9 mouse cellular contexts compared by ENCODE assay signal in the genomic region with DNA sequence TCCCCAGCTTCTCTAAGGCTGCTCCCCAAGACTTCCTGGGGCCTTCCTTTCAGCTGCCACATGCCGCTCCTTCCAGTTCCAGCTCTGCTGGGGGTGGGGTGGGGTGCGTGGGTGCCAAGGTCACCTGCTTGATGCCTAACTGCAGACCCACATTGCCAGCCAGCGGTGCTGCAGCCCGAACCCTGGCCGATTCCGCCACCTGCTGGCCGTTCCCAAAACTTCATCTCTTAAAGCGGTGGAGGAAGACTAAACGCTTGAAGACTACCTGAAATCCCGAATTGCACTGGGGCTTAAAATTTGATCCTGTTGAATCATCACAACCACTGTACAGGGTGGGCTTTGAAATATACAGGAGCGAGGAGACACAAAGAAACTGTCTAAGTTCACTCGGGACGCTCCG. TPM values are rescaled to one million over a fixed set of nuclear protein-coding genes. Genes with fewer than 3 reads are reported as not detected.
A peak's percentile ranks its signal among the peaks of the same experiment; 100 is the strongest.
DNase-seq lines count a peak whose midpoint lies in the region; ATAC-seq and TF ChIP-seq lines count a peak whose summit lies in the region.
"Had no signal": no experiment of that assay in that cellular context is flagged by ENCODE, and none has a peak within 500 bp of the region (broad histone marks: within the 10 kb centered on the region; RNA-seq: fewer than 3 reads in every experiment).

No protein-coding gene starts in this region.

- DNase-seq in MEL (ENCODE audit: low read depth, low spot score): peak; percentile 90
- peak; percentile 87 for DNase-seq in cerebellum, adult 11-12 months
- DNase-seq in heart, postnatal 25 days (ENCODE audit: low spot score): peak; percentile 41
- DNase-seq in layer of hippocampus, adult 18-20 months (ENCODE audit: low spot score in 2 of 2): peak; percentile 78 to 86
- DNase-seq in ovary, postnatal 36 days (ENCODE audit: low spot score): peak; percentile 81
- peak; percentile 90 for DNase-seq in thymus, postnatal 4 days

- H3K4me3 ChIP-seq in MEL (ENCODE audit: control insufficient read depth in 1 of 2, insufficient read depth in 1 of 2, low read depth in 2 of 2, low read length in 2 of 2): peak overlapping the region; percentile 54 to 66
- H3K4me3 ChIP-seq in forebrain, embryonic 15.5 days: peak overlapping the region; percentile 25
- H3K4me3 ChIP-seq in lung, embryonic 15.5 days: no peak overlapping the region; the same call in 1 of the 2 replicates

- intact Hi-C loops in heart, postnatal 25 days (cut with DNase I): loop anchor here (1.0 kb wide), 1 partner anchor 80 kb away; no protein-coding TSS in a partner anchor

- under 1% methylated on average over 14 of the region's 14 CpGs for WGBS in forebrain, embryonic 15.5 days
- 1% methylated on average over 14 of the region's 14 CpGs for WGBS in lung, embryonic 15.5 days

- peak overlapping the region; percentile 45; the same call in 1 of the 2 replicates for H3K9ac ChIP-seq in MEL (ENCODE audit: control insufficient read depth, low read depth, low read length, poor library complexity, severe bottlenecking)
- no peak overlapping the region for H3K9ac ChIP-seq in forebrain, embryonic 15.5 days (replicated peaks)
- no peak overlapping the region for H3K9ac ChIP-seq in lung, embryonic 15.5 days

- peaks cover 5% of the 10 kb centered on the region for H3K79me2 ChIP-seq in MEL (ENCODE audit: control insufficient read depth, insufficient read depth, low read length, poor library complexity)

- H3K9me3 ChIP-seq in MEL (replicated peaks; ENCODE audit: insufficient read depth, low read length): no peaks in the 10 kb centered on the region
- no peaks in the 10 kb centered on the region for H3K9me3 ChIP-seq in forebrain, embryonic 15.5 days
- no peaks in the 10 kb centered on the region for H3K9me3 ChIP-seq in lung, embryonic 15.5 days

- no peak for ATAC-seq in forebrain, embryonic 15.5 days (replicated peaks)
- ATAC-seq in lung, embryonic 15.5 days (ENCODE audit: borderline replicate concordance, extremely low read depth, low FRiP score, low TSS enrichment): no peak

- H3K27ac ChIP-seq in MEL (ENCODE audit: control insufficient read depth, low read depth, low read length): no peak overlapping the region
- H3K27ac ChIP-seq in forebrain, embryonic 15.5 days (replicated peaks): no peak overlapping the region
- H3K27ac ChIP-seq in lung, embryonic 15.5 days: no peak overlapping the region

- H3K4me1 ChIP-seq in MEL (ENCODE audit: control insufficient read depth in 1 of 2, insufficient read depth in 2 of 2, low read length in 2 of 2): peaks cover 4 to 27% of the 10 kb centered on the region in 2 experiments; a peak in 3 of 4 replicates
- peaks cover 52% of the 10 kb centered on the region for H3K4me1 ChIP-seq in forebrain, embryonic 15.5 days
- peaks cover 22% of the 10 kb centered on the region for H3K4me1 ChIP-seq in lung, embryonic 15.5 days

- H3K36me3 ChIP-seq in MEL (ENCODE audit: control insufficient read depth in 1 of 2, insufficient read depth in 2 of 2, low read length in 2 of 2): peaks cover 0 to 11% of the 10 kb centered on the region in 2 experiments; a peak in 2 of 4 replicates
- H3K36me3 ChIP-seq in forebrain, embryonic 15.5 days: no peaks in the 10 kb centered on the region
- no peaks in the 10 kb centered on the region for H3K36me3 ChIP-seq in lung, embryonic 15.5 days

- H3K27me3 ChIP-seq in MEL (ENCODE audit: control insufficient read depth in 1 of 2, insufficient read depth in 2 of 2, low read length in 2 of 2): no peaks in the 10 kb centered on the region
- peaks cover 48% of the 10 kb centered on the region for H3K27me3 ChIP-seq in forebrain, embryonic 15.5 days
- peaks cover 82% of the 10 kb centered on the region for H3K27me3 ChIP-seq in lung, embryonic 15.5 days

- TF ChIP-seq CTCF in MEL (IDR thresholded peaks at IDR 0.05 in 2 of 3, conservative IDR thresholded peaks at IDR 0.05 in 1 of 3; ENCODE audit: control insufficient read depth in 1 of 3, insufficient read depth in 1 of 3, low read depth in 2 of 3, low read length in 3 of 3, poor library complexity in 1 of 3, severe bottlenecking in 1 of 3): peak; percentile 72 to 96 (median 94)

- peak; percentile 64 for TF ChIP-seq RAD21 in MEL (IDR thresholded peaks at IDR 0.05; ENCODE audit: low read depth, low read length)

- peak in 1 of 2 experiments; percentile 7; a peak in 1 of 4 replicates for TF ChIP-seq EP300 in MEL (IDR thresholded peaks at IDR 0.05; ENCODE audit: low read depth in 1 of 2, low read length in 2 of 2)

- peak overlapping the region; percentile 39 for H3K4me2 ChIP-seq in forebrain, embryonic 15.5 days (replicated peaks)
- peak overlapping the region; percentile 38; the same call in 1 of the 2 replicates for H3K4me2 ChIP-seq in lung, embryonic 15.5 days

- TF ChIP-seq POLR2A in MEL (IDR thresholded peaks at IDR 0.05; ENCODE audit: control insufficient read depth in 1 of 2, insufficient read depth in 1 of 2, low read depth in 1 of 2, low read length in 2 of 2, poor library complexity in 1 of 2): no peak

TF ChIP-seq in MEL, 35 proteins besides CTCF, POLR2A, EP300 and RAD21:
- TF ChIP-seq ZC3H11A (IDR thresholded peaks at IDR 0.05; ENCODE audit: low read depth, low read length): peak; percentile 33; the same call in 1 of the 2 replicates
- TF ChIP-seq CHD1 (IDR thresholded peaks at IDR 0.05; ENCODE audit: low read depth, low read length): no peak
- TF ChIP-seq SMC3 (IDR thresholded peaks at IDR 0.05; ENCODE audit: low read depth, low read length): peak; percentile 73
- TF ChIP-seq MAFK (IDR thresholded peaks at IDR 0.05; ENCODE audit: borderline replicate concordance, low read depth, low read length): no peak
- peak; percentile 67; the same call in 1 of the 2 replicates for TF ChIP-seq SIN3A (IDR thresholded peaks at IDR 0.05; ENCODE audit: low read length)
- TF ChIP-seq MYC (IDR thresholded peaks at IDR 0.05; ENCODE audit: low read depth, low read length): 0 out of 2 replicates have a peak, but pooled peaks have one; percentile 43
- TF ChIP-seq BHLHE40 (IDR thresholded peaks at IDR 0.05; ENCODE audit: borderline replicate concordance, low read depth, low read length): peak; percentile 28; the same call in 1 of the 2 replicates
- no peak for TF ChIP-seq MAX (IDR thresholded peaks at IDR 0.05; ENCODE audit: low read length)
- 0 out of 2 replicates have a peak, but pooled peaks have one; percentile 10 for TF ChIP-seq ZNF384 (IDR thresholded peaks at IDR 0.05; ENCODE audit: low read depth, low read length)
- peak; percentile 53; the same call in 1 of the 2 replicates for TF ChIP-seq MXI1 (IDR thresholded peaks at IDR 0.05; ENCODE audit: low read depth, low read length)
- TF ChIP-seq MAZ (IDR thresholded peaks at IDR 0.05; ENCODE audit: low read depth, low read length): peak; percentile 82; the same call in 1 of the 2 replicates
- no peak for TF ChIP-seq USF1 (IDR thresholded peaks at IDR 0.05; ENCODE audit: low read depth, low read length)
- peak; percentile 46; the same call in 1 of the 2 replicates for TF ChIP-seq HCFC1 (IDR thresholded peaks at IDR 0.05; ENCODE audit: low read depth, low read length)
TF ChIP-seq in MEL: peak in this region for 9.

RNA-seq across cellular contexts. Expression of a gene that starts 3.0 kb away (rescaled TPM):
- 25.4 and 35.2 TPM in 2 replicates for total RNA-seq in MEL (2012; rRNA removed)
- 100 to 1,000 TPM in 1 of 2 experiments, not detected in 1; 114 TPM for polyA plus RNA-seq in MEL (2012; ENCODE audit: insufficient read depth in 1 of 2, insufficient read length in 2 of 2, low read depth in 1 of 2, low replicate concordance in 2 of 2, missing spikeins in 1 of 2)
- 49.6 and 60.4 TPM in 2 replicates for polyA plus RNA-seq in forebrain, embryonic 15.5 days (2015; fragmentation: Nextera tagmentation; extraction: Ambion mirVana)
- total RNA-seq in heart, postnatal 25 days (2021): 1 to 10 TPM; 5.3 to 5.8 TPM
- 10 to 100 TPM; 59.9 to 65.4 TPM for total RNA-seq in layer of hippocampus, adult 18-20 months (2021)
- 3.5 and 5.5 TPM in 2 replicates for polyA plus RNA-seq in lung, embryonic 15.5 days (2015; fragmentation: Nextera tagmentation; extraction: Ambion mirVana)

RNA-seq across cellular contexts. Expression of a gene that starts 12.9 kb away (rescaled TPM):
- 61.7 and 62.5 TPM in 2 replicates for total RNA-seq in MEL (2012; rRNA removed)
- polyA plus RNA-seq in MEL (2012; ENCODE audit: insufficient read depth in 1 of 2, insufficient read length in 2 of 2, low read depth in 1 of 2, low replicate concordance in 2 of 2, missing spikeins in 1 of 2): 10 to 100 TPM in 1 of 2 experiments, not detected in 1; 53.0 TPM
- 53.2 and 56.5 TPM in 2 replicates for polyA plus RNA-seq in forebrain, embryonic 15.5 days (2015; fragmentation: Nextera tagmentation; extraction: Ambion mirVana)
- total RNA-seq in heart, postnatal 25 days (2021): 10 to 100 TPM; 19.7 to 24.9 TPM
- total RNA-seq in layer of hippocampus, adult 18-20 months (2021): 10 to 100 TPM; 35.3 to 36.7 TPM
- 45.2 and 52.5 TPM in 2 replicates for polyA plus RNA-seq in lung, embryonic 15.5 days (2015; fragmentation: Nextera tagmentation; extraction: Ambion mirVana)

RNA-seq across cellular contexts. Expression of a gene that starts 15.8 kb away (rescaled TPM):
- total RNA-seq in MEL (2012; rRNA removed): not detected in 2 replicates
- polyA plus RNA-seq in MEL (2012; ENCODE audit: insufficient read depth in 1 of 2, insufficient read length in 2 of 2, low read depth in 1 of 2, low replicate concordance in 2 of 2, missing spikeins in 1 of 2): not detected
- polyA plus RNA-seq in forebrain, embryonic 15.5 days (2015; fragmentation: Nextera tagmentation; extraction: Ambion mirVana): 142 and 148 TPM in 2 replicates
- not detected for total RNA-seq in heart, postnatal 25 days (2021)
- 100 to 1,000 TPM; 158 to 159 TPM for total RNA-seq in layer of hippocampus, adult 18-20 months (2021)
- 0.05 TPM in 1 of 2 replicates, not detected in the other for polyA plus RNA-seq in lung, embryonic 15.5 days (2015; fragmentation: Nextera tagmentation; extraction: Ambion mirVana)
- polyA plus RNA-seq: large intestine, adult 2 months had no signal

RNA-seq across cellular contexts. Expression of a gene that starts 38.4 kb away (rescaled TPM):
- not detected in 2 replicates for total RNA-seq in MEL (2012; rRNA removed)
- polyA plus RNA-seq in MEL (2012; ENCODE audit: insufficient read depth in 1 of 2, insufficient read length in 2 of 2, low read depth in 1 of 2, low replicate concordance in 2 of 2, missing spikeins in 1 of 2): under 1 TPM in 1 of 2 experiments, not detected in 1; 0.07 TPM
- 0.18 and 0.20 TPM in 2 replicates for polyA plus RNA-seq in forebrain, embryonic 15.5 days (2015; fragmentation: Nextera tagmentation; extraction: Ambion mirVana)
- total RNA-seq in heart, postnatal 25 days (2021): 1,000 to 10,000 TPM; 1,084 to 2,520 TPM
- total RNA-seq in layer of hippocampus, adult 18-20 months (2021): under 1 TPM; 0.92 to 0.96 TPM
- 5.1 and 7.5 TPM in 2 replicates for polyA plus RNA-seq in lung, embryonic 15.5 days (2015; fragmentation: Nextera tagmentation; extraction: Ambion mirVana)

RNA-seq across cellular contexts. Expression of a gene that starts 41.0 kb away (rescaled TPM):
- total RNA-seq in MEL (2012; rRNA removed): not detected in 2 replicates
- not detected for polyA plus RNA-seq in MEL (2012; ENCODE audit: insufficient read depth in 1 of 2, insufficient read length in 2 of 2, low read depth in 1 of 2, low replicate concordance in 2 of 2, missing spikeins in 1 of 2)
- 0.42 and 0.70 TPM in 2 replicates for polyA plus RNA-seq in forebrain, embryonic 15.5 days (2015; fragmentation: Nextera tagmentation; extraction: Ambion mirVana)
- total RNA-seq in heart, postnatal 25 days (2021): 1 to 10 TPM; 1.3 to 1.7 TPM
- under 1 TPM in 1 of 2 experiments, not detected in 1; 0.37 TPM for total RNA-seq in layer of hippocampus, adult 18-20 months (2021)
- 0.12 TPM in 1 of 2 replicates, not detected in the other for polyA plus RNA-seq in lung, embryonic 15.5 days (2015; fragmentation: Nextera tagmentation; extraction: Ambion mirVana)
- polyA plus RNA-seq: large intestine, adult 2 months had no signal

Comparison
In these comparisons a context has a peak if more than half of its experiments do, and no peak if none do; other contexts are left out.
1. RNA of a gene that starts 15.8 kb away (total RNA-seq): 158 to 159 TPM in layer of hippocampus, adult 18-20 months; not detected in MEL and not detected in heart, postnatal 25 days; every median in the first group is over 100 times any median in the second.
2. Peak in every context shown above with its lines, with median percentiles within 50 percentile points of each other: DNase-seq.